Mouse (Mus musculus): ENCODE measurements at regions not wholly inside any gene's neighbourhood (a gene's known extent, or its start where the extent isn't known, plus 50 kb on each side); places are given as distances from the start of the nearest gene placed in this dataset.

- DNase-seq: peak; percentile 22 to 45
Observed at GRCm38 (mm10) chr16:30775740-30776700, 176.5 kb downstream of the Fam43a start.

- no peak for DNase-seq
Observed at GRCm38 (mm10) chr16:30777416-30777815, 177.9 kb downstream of the Fam43a start.

- no peak for DNase-seq
Observed at GRCm38 (mm10) chr16:30778078-30778477, 178.6 kb downstream of the Fam43a start.

GRCm38 (mm10) chr16:30778945-30779344 lies 179.4 kb downstream of the Fam43a start:
- no peak for DNase-seq

- no peak for DNase-seq
Observed at GRCm38 (mm10) chr16:30784261-30784660, 184.7 kb downstream of the Fam43a start.

- no peak for DNase-seq
Observed at GRCm38 (mm10) chr16:30784949-30785348, 185.4 kb downstream of the Fam43a start.

- DNase-seq: no peak
Observed at GRCm38 (mm10) chr16:30786060-30786459, 186.5 kb downstream of the Fam43a start.

- no peak for DNase-seq
Observed at GRCm38 (mm10) chr16:30787351-30787750, 187.8 kb downstream of the Fam43a start.

GRCm38 (mm10) chr16:30788321-30788781 lies 188.8 kb downstream of the Fam43a start:
- no peak for DNase-seq

GRCm38 (mm10) chr16:30788944-30789781 lies 189.6 kb downstream of the Fam43a start:
- DNase-seq: no peak

- peak; percentile 52 to 66 for DNase-seq
Observed at GRCm38 (mm10) chr16:30790036-30790435, 190.5 kb downstream of the Fam43a start.

GRCm38 (mm10) chr16:30790551-30791001 lies 191.1 kb downstream of the Fam43a start:
- peak; percentile 43 to 61 for DNase-seq

- no peak for DNase-seq
Observed at GRCm38 (mm10) chr16:30791048-30791855, 191.7 kb downstream of the Fam43a start.

GRCm38 (mm10) chr16:30792738-30793377 lies 193.3 kb downstream of the Fam43a start:
- peak; percentile 36 to 42 for DNase-seq

GRCm38 (mm10) chr16:30793378-30793753 lies 193.8 kb downstream of the Fam43a start:
- DNase-seq: no peak

- no peak for DNase-seq
Observed at GRCm38 (mm10) chr16:30793856-30794255, 194.3 kb downstream of the Fam43a start.

- peak; percentile 32 to 45 for DNase-seq
Observed at GRCm38 (mm10) chr16:30795501-30795904, 196.0 kb downstream of the Fam43a start.

- no peak for DNase-seq
Observed at GRCm38 (mm10) chr16:30796103-30796502, 196.6 kb downstream of the Fam43a start.

GRCm38 (mm10) chr16:30797006-30797405 lies 197.5 kb downstream of the Fam43a start:
- no peak for DNase-seq

GRCm38 (mm10) chr16:30797973-30798471 lies 198.5 kb downstream of the Fam43a start:
- peak in 1 of 2 experiments; percentile 46 for DNase-seq

GRCm38 (mm10) chr16:30798536-30798935 lies 199.0 kb downstream of the Fam43a start:
- DNase-seq: no peak

Measured in kidney, postnatal 4 days (tissue).